Mouse (Mus musculus): Measurements from ENCODE around the gene Rbms1. TPM values are rescaled to one million over a fixed set of nuclear protein-coding genes. Genes with fewer than 3 reads are reported as not detected.
A peak's percentile ranks its signal among the peaks of the same experiment; 100 is the strongest.

Gene Rbms1
- total and polyA plus RNA-seq, 3 experiments: 10.1 to 27.4 TPM; not detected in 1

DNA sequence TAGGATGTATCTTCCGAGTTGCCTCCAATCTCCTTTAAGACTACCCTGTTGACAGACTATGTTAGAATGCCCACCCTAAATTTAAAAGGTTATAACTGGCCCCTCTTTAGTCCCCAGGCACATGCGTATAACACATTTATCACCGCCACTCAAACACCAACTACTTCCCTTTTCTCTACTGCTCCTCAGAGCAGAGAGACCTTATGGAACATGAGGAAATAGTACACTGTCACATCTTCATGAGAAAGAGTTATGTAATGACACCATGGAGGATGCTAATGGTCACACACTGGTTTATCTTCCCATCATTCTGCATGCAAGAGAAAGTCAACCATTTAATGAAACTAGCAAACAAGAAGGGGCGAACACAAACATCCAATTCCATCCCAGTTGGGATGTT, 114.5 kb downstream of the Rbms1 start:
- H3K9ac ChIP-seq (ENCODE audit: control insufficient read depth, low read depth, low read length, poor library complexity, severe bottlenecking): no peak overlapping the region
- peaks cover 6 to 19% of the 10 kb centered on the region in 2 experiments for H3K4me1 ChIP-seq (ENCODE audit: control insufficient read depth in 1 of 2, insufficient read depth in 2 of 2, low read length in 2 of 2)
- peak; percentile 72 for DNase-seq (ENCODE audit: low read depth, low spot score)
- no peak overlapping the region for H3K4me3 ChIP-seq (ENCODE audit: control insufficient read depth in 1 of 2, insufficient read depth in 1 of 2, low read depth in 2 of 2, low read length in 2 of 2)
- H3K27me3 ChIP-seq (ENCODE audit: control insufficient read depth in 1 of 2, insufficient read depth in 2 of 2, low read length in 2 of 2): no peaks in the 10 kb centered on the region
- no peak overlapping the region for H3K27ac ChIP-seq (ENCODE audit: control insufficient read depth, low read depth, low read length)
- TF ChIP-seq EP300 (IDR thresholded peaks at IDR 0.05; ENCODE audit: low read depth in 1 of 2, low read length in 2 of 2) (peak in 1 of 2 experiments; percentile 26; a peak in 1 of 4 replicates), ELF1 (IDR thresholded peaks at IDR 0.05; ENCODE audit: low read depth, low read length) (0 out of 2 replicates have a peak, but pooled peaks have one; percentile 32), MAX (IDR thresholded peaks at IDR 0.05; ENCODE audit: low read length) (peak; percentile 44; the same call in 1 of the 2 replicates), USF1 (IDR thresholded peaks at IDR 0.05; ENCODE audit: low read depth, low read length) (no peak), SMC3 (IDR thresholded peaks at IDR 0.05; ENCODE audit: low read depth, low read length) (no peak), BHLHE40 (IDR thresholded peaks at IDR 0.05; ENCODE audit: borderline replicate concordance, low read depth, low read length) (peak; percentile 30; the same call in 1 of the 2 replicates), SIN3A (IDR thresholded peaks at IDR 0.05; ENCODE audit: low read length) (0 out of 2 replicates have a peak, but pooled peaks have one; percentile 5), NELFE (IDR thresholded peaks at IDR 0.05; ENCODE audit: low read depth, low read length) (peak; percentile 28; the same call in 1 of the 2 replicates), ZMIZ1 (IDR thresholded peaks at IDR 0.05; ENCODE audit: low read depth, low read length) (no peak), POLR2AphosphoS5 (IDR thresholded peaks at IDR 0.05; ENCODE audit: borderline replicate concordance, low read depth, low read length) (no peak), KAT2A (conservative IDR thresholded peaks at IDR 0.05; ENCODE audit: low read depth, low read length) (no peak), MAZ (IDR thresholded peaks at IDR 0.05; ENCODE audit: low read depth, low read length) (0 out of 2 replicates have a peak, but pooled peaks have one; percentile 32), MYC (IDR thresholded peaks at IDR 0.05; ENCODE audit: low read depth, low read length) (peak; percentile 41; the same call in 1 of the 2 replicates), NRF1 (IDR thresholded peaks at IDR 0.05; ENCODE audit: insufficient read depth, low read depth, low read length, poor library complexity, severe bottlenecking) (peak; percentile 55)
- H3K36me3 ChIP-seq (ENCODE audit: control insufficient read depth in 1 of 2, insufficient read depth in 2 of 2, low read length in 2 of 2): peaks cover 0 to 20% of the 10 kb centered on the region in 2 experiments; a peak in 2 of 4 replicates
- no peaks in the 10 kb centered on the region for H3K9me3 ChIP-seq (replicated peaks; ENCODE audit: insufficient read depth, low read length)
- no peaks in the 10 kb centered on the region for H3K79me2 ChIP-seq (ENCODE audit: control insufficient read depth, insufficient read depth, low read length, poor library complexity)

DNA sequence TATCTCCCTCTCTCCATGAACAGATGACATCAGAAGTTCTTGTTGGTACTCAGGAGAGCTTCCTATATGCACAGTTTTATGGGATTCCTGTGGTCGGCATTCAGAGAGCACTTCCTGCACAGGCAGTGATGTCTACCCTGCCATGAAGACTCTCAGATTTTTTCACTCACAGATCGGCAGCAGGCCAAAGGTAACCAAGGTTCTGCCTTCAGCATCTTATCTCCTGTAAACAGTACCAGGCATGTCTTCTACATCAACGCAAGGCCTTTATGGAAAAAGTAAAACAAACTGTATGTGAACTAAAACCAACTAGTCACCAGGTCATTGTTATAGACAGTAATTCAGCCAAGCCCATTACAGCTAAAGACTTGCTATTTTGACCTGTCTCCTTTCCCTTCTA, 115.0 kb downstream of the Rbms1 start:
- Histone ChIP-seq H3K4me1 (ENCODE audit: control insufficient read depth in 1 of 2, insufficient read depth in 2 of 2, low read length in 2 of 2) (peaks cover 6 to 21% of the 10 kb centered on the region in 2 experiments), H3K27me3 (ENCODE audit: control insufficient read depth in 1 of 2, insufficient read depth in 2 of 2, low read length in 2 of 2) (no peaks in the 10 kb centered on the region), H3K27ac (ENCODE audit: control insufficient read depth, low read depth, low read length) (no peak overlapping the region), H3K9ac (ENCODE audit: control insufficient read depth, low read depth, low read length, poor library complexity, severe bottlenecking) (no peak overlapping the region), H3K79me2 (ENCODE audit: control insufficient read depth, insufficient read depth, low read length, poor library complexity) (no peaks in the 10 kb centered on the region), H3K36me3 (ENCODE audit: control insufficient read depth in 1 of 2, insufficient read depth in 2 of 2, low read length in 2 of 2) (peaks cover 0 to 25% of the 10 kb centered on the region in 2 experiments; a peak in 2 of 4 replicates), H3K4me3 (ENCODE audit: control insufficient read depth in 1 of 2, insufficient read depth in 1 of 2, low read depth in 2 of 2, low read length in 2 of 2) (no peak overlapping the region), H3K9me3 (replicated peaks; ENCODE audit: insufficient read depth, low read length) (no peaks in the 10 kb centered on the region)
- peak; percentile 76 for DNase-seq (ENCODE audit: low read depth, low spot score)
- TF ChIP-seq SIN3A (IDR thresholded peaks at IDR 0.05; ENCODE audit: low read length): no peak
- no peak for TF ChIP-seq NRF1 (IDR thresholded peaks at IDR 0.05; ENCODE audit: insufficient read depth, low read depth, low read length, poor library complexity, severe bottlenecking)
- TF ChIP-seq ELF1 (IDR thresholded peaks at IDR 0.05; ENCODE audit: low read depth, low read length): no peak
- TF ChIP-seq ZNF384 (IDR thresholded peaks at IDR 0.05; ENCODE audit: low read depth, low read length): no peak
- TF ChIP-seq ETS1 (IDR thresholded peaks at IDR 0.05; ENCODE audit: low read depth, low read length): peak; percentile 47
- no peak for TF ChIP-seq ZMIZ1 (IDR thresholded peaks at IDR 0.05; ENCODE audit: low read depth, low read length)
- TF ChIP-seq HCFC1 (IDR thresholded peaks at IDR 0.05; ENCODE audit: low read depth, low read length): no peak
- TF ChIP-seq POLR2AphosphoS2 (IDR thresholded peaks at IDR 0.05; ENCODE audit: low read length): no peak
- TF ChIP-seq RAD21 (IDR thresholded peaks at IDR 0.05; ENCODE audit: low read depth, low read length): no peak
- no peak for TF ChIP-seq CHD1 (IDR thresholded peaks at IDR 0.05; ENCODE audit: low read depth, low read length)
- TF ChIP-seq SMC3 (IDR thresholded peaks at IDR 0.05; ENCODE audit: low read depth, low read length): no peak
- TF ChIP-seq MAFK (IDR thresholded peaks at IDR 0.05; ENCODE audit: borderline replicate concordance, low read depth, low read length): no peak
- peak; percentile 71 for TF ChIP-seq GATA1 (IDR thresholded peaks at IDR 0.05; ENCODE audit: low read depth, low read length)
- no peak for TF ChIP-seq UBTF (IDR thresholded peaks at IDR 0.05; ENCODE audit: borderline replicate concordance, insufficient read depth, low read depth, low read length)
- peak; percentile 76 for TF ChIP-seq TAL1 (IDR thresholded peaks at IDR 0.05; ENCODE audit: low read length)
- no peak for TF ChIP-seq USF2 (IDR thresholded peaks at IDR 0.05; ENCODE audit: borderline replicate concordance in 1 of 2, insufficient read depth in 1 of 2, low read depth in 1 of 2, low read length in 2 of 2)
- no peak for TF ChIP-seq USF1 (IDR thresholded peaks at IDR 0.05; ENCODE audit: low read depth, low read length)
- no peak for TF ChIP-seq MXI1 (IDR thresholded peaks at IDR 0.05; ENCODE audit: low read depth, low read length)
- TF ChIP-seq RCOR1 (IDR thresholded peaks at IDR 0.05; ENCODE audit: low read depth, low read length): peak; percentile 96
- TF ChIP-seq TBP (IDR thresholded peaks at IDR 0.05; ENCODE audit: low read depth, low read length): no peak
- TF ChIP-seq CTCF (IDR thresholded peaks at IDR 0.05 in 2 of 3, conservative IDR thresholded peaks at IDR 0.05 in 1 of 3; ENCODE audit: control insufficient read depth in 1 of 3, insufficient read depth in 1 of 3, low read depth in 2 of 3, low read length in 3 of 3, poor library complexity in 1 of 3, severe bottlenecking in 1 of 3): no peak
- TF ChIP-seq CHD2 (IDR thresholded peaks at IDR 0.05; ENCODE audit: low read length): no peak
- TF ChIP-seq MYC (IDR thresholded peaks at IDR 0.05; ENCODE audit: low read depth, low read length): no peak
- TF ChIP-seq MAZ (IDR thresholded peaks at IDR 0.05; ENCODE audit: low read depth, low read length): no peak
